Mouse (Mus musculus): ENCODE results near the gene Ksr1.
"Not testable (repeated sequence)": the region's sequence is repeated elsewhere in the genome, so short reads cannot be mapped to it uniquely, and the experiment has no call there.

Ksr1 gene

GRCm38 (mm10) chr11:79008007-79008775, 138.0 kb downstream of the Ksr1 start:
- DNase-seq (ENCODE audit: low spot score) = no peak

GRCm38 (mm10) chr11:79007356-79007755, 138.9 kb downstream of the Ksr1 start:
- DNase-seq (ENCODE audit: low spot score) = not testable (repeated sequence)

GRCm38 (mm10) chr11:79006417-79006816, 139.8 kb downstream of the Ksr1 start:
- DNase-seq (ENCODE audit: low spot score) = no peak

- DNase-seq (ENCODE audit: low spot score) = no peak
Observed at GRCm38 (mm10) chr11:79005578-79006394, 140.4 kb downstream of the Ksr1 start.

- DNase-seq (ENCODE audit: low spot score) = no peak
Observed at GRCm38 (mm10) chr11:79003769-79004638, 142.2 kb downstream of the Ksr1 start.

GRCm38 (mm10) chr11:79003053-79003768, 143.0 kb downstream of the Ksr1 start:
- no peak for DNase-seq (ENCODE audit: low spot score)

- no peak for DNase-seq (ENCODE audit: low spot score)
Observed at GRCm38 (mm10) chr11:79002551-79002951, 143.7 kb downstream of the Ksr1 start.

- DNase-seq (ENCODE audit: low spot score) = no peak
Observed at GRCm38 (mm10) chr11:79001871-79002270, 144.3 kb downstream of the Ksr1 start.

GRCm38 (mm10) chr11:78999118-78999517, 147.1 kb downstream of the Ksr1 start:
- DNase-seq (ENCODE audit: low spot score) = no peak

- not testable (repeated sequence) for DNase-seq (ENCODE audit: low spot score)
Observed at GRCm38 (mm10) chr11:78990875-78991543, 155.2 kb downstream of the Ksr1 start.

- DNase-seq (ENCODE audit: low spot score) = no peak
Observed at GRCm38 (mm10) chr11:78990096-78990495, 156.1 kb downstream of the Ksr1 start.

GRCm38 (mm10) chr11:78989206-78989605, 157.0 kb downstream of the Ksr1 start:
- DNase-seq (ENCODE audit: low spot score) = not testable (repeated sequence)

GRCm38 (mm10) chr11:78986311-78987002, 159.8 kb downstream of the Ksr1 start:
- no peak for DNase-seq (ENCODE audit: low spot score)

- DNase-seq (ENCODE audit: low spot score) = no peak
Observed at GRCm38 (mm10) chr11:78985505-78985904, 160.7 kb downstream of the Ksr1 start.

GRCm38 (mm10) chr11:78984483-78985177, 161.6 kb downstream of the Ksr1 start, which contains the start of gene Lgals9:
Gene Lgals9 (minus strand): TSS chr11:78984946.
- peak; percentile 51 for DNase-seq (ENCODE audit: low spot score)

- no peak for DNase-seq (ENCODE audit: low spot score)
Observed at GRCm38 (mm10) chr11:78983539-78983938, 162.7 kb downstream of the Ksr1 start.

- DNase-seq (ENCODE audit: low spot score) = no peak
Observed at GRCm38 (mm10) chr11:78982513-78983291, 163.5 kb downstream of the Ksr1 start.

- no peak for DNase-seq (ENCODE audit: low spot score)
Observed at GRCm38 (mm10) chr11:78982042-78982441, 164.2 kb downstream of the Ksr1 start.

All from ovary, postnatal 36 days (tissue).